Mouse (Mus musculus): ENCODE measurements at regions not wholly inside any gene's neighbourhood (a gene's known extent, or its start where the extent isn't known, plus 50 kb on each side); places are given as distances from the start of the nearest gene placed in this dataset.
"Not testable (repeated sequence)": the region's sequence is repeated elsewhere in the genome, so short reads cannot be mapped to it uniquely, and the experiment has no call there.

- no peak for DNase-seq
Observed at GRCm38 (mm10) chr13:18651658-18652057, 65.4 kb upstream of the Vps41 start.

- no peak for DNase-seq
Observed at GRCm38 (mm10) chr13:18614763-18615616, 102.1 kb upstream of the Vps41 start.

- no peak for DNase-seq
Observed at GRCm38 (mm10) chr13:18580718-18581550, 136.2 kb upstream of the Vps41 start.

GRCm38 (mm10) chr13:18576016-18576415 is 141.1 kb upstream of the Vps41 start:
- DNase-seq = no peak

- DNase-seq = no peak
Observed at GRCm38 (mm10) chr13:18575599-18575998, 141.5 kb upstream of the Vps41 start.

GRCm38 (mm10) chr13:18542032-18542431 is 144.5 kb upstream of the Pou6f2 start:
- DNase-seq = not testable (repeated sequence)

- no peak for DNase-seq
Observed at GRCm38 (mm10) chr13:18530509-18530908, 133.0 kb upstream of the Pou6f2 start.

- no peak for DNase-seq
Observed at GRCm38 (mm10) chr13:18498159-18498558, 100.7 kb upstream of the Pou6f2 start.

GRCm38 (mm10) chr13:18497582-18498157 is 100.2 kb upstream of the Pou6f2 start:
- DNase-seq = no peak

GRCm38 (mm10) chr13:18495021-18495811 is 97.7 kb upstream of the Pou6f2 start:
- no peak for DNase-seq

GRCm38 (mm10) chr13:18485785-18486184 is 88.3 kb upstream of the Pou6f2 start:
- DNase-seq = not testable (repeated sequence)

GRCm38 (mm10) chr13:18485080-18485479 is 87.6 kb upstream of the Pou6f2 start:
- no peak for DNase-seq

GRCm38 (mm10) chr13:18476311-18476710 is 78.8 kb upstream of the Pou6f2 start:
- DNase-seq = no peak

GRCm38 (mm10) chr13:18471534-18471933 is 74.0 kb upstream of the Pou6f2 start:
- no peak for DNase-seq

- DNase-seq = no peak
Observed at GRCm38 (mm10) chr13:18465921-18466320, 68.4 kb upstream of the Pou6f2 start.

GRCm38 (mm10) chr13:18462221-18462620 is 64.7 kb upstream of the Pou6f2 start:
- DNase-seq = no peak

GRCm38 (mm10) chr13:18457337-18458236 is 60.1 kb upstream of the Pou6f2 start:
- peak; percentile 21 for DNase-seq
